Mouse (Mus musculus) MEL (cell line): ENCODE results near the gene Grb2.

Experiments used
- E2F4 ChIP-seq: IDR thresholded peaks from 2 replicates; pipeline ENCODE4 v1.6.1; 2011; ENCODE audit warnings: low read depth, low read length, improper control_type of control experiment, borderline replicate concordance
- MAZ ChIP-seq: IDR thresholded peaks from 2 replicates; pipeline ENCODE4 v1.6.1; 2012; ENCODE audit warnings: low read depth, mild to moderate bottlenecking, inconsistent platforms, low read length, improper control_type of control experiment
- SIN3A ChIP-seq: IDR thresholded peaks from 2 replicates; pipeline ENCODE4 v1.6.1; 2012; ENCODE audit warnings: low read length, improper control_type of control experiment, inconsistent platforms
- UBTF ChIP-seq: IDR thresholded peaks from 2 replicates; pipeline ENCODE4 v1.6.1; 2012; ENCODE audit warnings: low read depth, mild to moderate bottlenecking, inconsistent platforms, low read length, improper control_type of control experiment, moderate library complexity, borderline replicate concordance; ENCODE audit not compliant: insufficient read depth

GRCm38 (mm10) chr11:115638498-115639409, 69.6 kb downstream of the Grb2 start:
- TF ChIP-seq MAZ (no peak), SIN3A (0 out of 2 replicates have a peak, but pooled peaks have one; percentile 49), E2F4 (no peak), UBTF (no peak)
